Mouse (Mus musculus) left cerebral cortex, postnatal 14 days (tissue): ENCODE data around the gene Wars. TPM values are rescaled to one million over a fixed set of nuclear protein-coding genes. Genes with fewer than 3 reads are reported as not detected.

Source experiments
- DNase-seq, 2 experiments: peaks; one replicate each; pipeline ENCODE4 v3.0.0; 2021 to 2022; ENCODE audit warnings: low spot score in 2 of 2, mixed read lengths in 1 of 2
- intact Hi-C: fragments of 180-260 bp; cut with DNase I; formaldehyde crosslinking; loops from one replicate; pipeline ENCODE4 v1.15.1; 2025
- total RNA-seq, 2 experiments: library from RNA; stranded (reverse); gene quantifications; 2 replicates each; pipeline ENCODE4 v1.2.3; 2021

Wars gene
- total RNA-seq, 2 experiments from 2014 or later = 90.7 to 93.2 TPM

- DNase-seq = no peak
- intact Hi-C loops = no loop called here
These were observed 60.6 kb downstream of the Wars start for GRCm38 (mm10) chr12:108833408-108833807.

GRCm38 (mm10) chr12:108832851-108833250, 61.1 kb downstream of the Wars start:
- DNase-seq = no peak
- intact Hi-C loops = no loop called here

GRCm38 (mm10) chr12:108831966-108832643, 61.9 kb downstream of the Wars start:
- intact Hi-C loops = no loop called here
- no peak for DNase-seq

GRCm38 (mm10) chr12:108830358-108830757, 63.6 kb downstream of the Wars start:
- no peak for DNase-seq
- intact Hi-C loops = no loop called here

GRCm38 (mm10) chr12:108829636-108830035, 64.3 kb downstream of the Wars start:
- intact Hi-C loops = no loop called here
- no peak for DNase-seq

- intact Hi-C loops = no loop called here
- no peak for DNase-seq
These were observed 66.3 kb downstream of the Wars start for GRCm38 (mm10) chr12:108827641-108828040.

- intact Hi-C loops = no loop called here
- DNase-seq = no peak
These were observed 66.9 kb downstream of the Wars start for GRCm38 (mm10) chr12:108826958-108827535.

GRCm38 (mm10) chr12:108826282-108826957, 67.6 kb downstream of the Wars start:
- intact Hi-C loops = no loop called here
- DNase-seq = no peak

GRCm38 (mm10) chr12:108825561-108826224, 68.3 kb downstream of the Wars start:
- intact Hi-C loops = no loop called here
- DNase-seq = no peak

GRCm38 (mm10) chr12:108824225-108824874, 69.6 kb downstream of the Wars start:
- no peak for DNase-seq
- intact Hi-C loops = no loop called here

GRCm38 (mm10) chr12:108823036-108823435, 70.9 kb downstream of the Wars start:
- DNase-seq = no peak
- intact Hi-C loops = no loop called here

GRCm38 (mm10) chr12:108820461-108820860, 73.5 kb downstream of the Wars start:
- intact Hi-C loops = no loop called here
- DNase-seq = no peak

GRCm38 (mm10) chr12:108816569-108816968, 77.4 kb downstream of the Wars start:
- no peak for DNase-seq
- intact Hi-C loops = no loop called here

GRCm38 (mm10) chr12:108814470-108814869, 79.5 kb downstream of the Wars start:
- no peak for DNase-seq
- intact Hi-C loops = no loop called here

GRCm38 (mm10) chr12:108812463-108812862, 81.5 kb downstream of the Wars start:
- DNase-seq = no peak
- intact Hi-C loops = no loop called here

- intact Hi-C loops = no loop called here
- no peak for DNase-seq
These were observed 82.8 kb downstream of the Wars start for GRCm38 (mm10) chr12:108811133-108811532.

GRCm38 (mm10) chr12:108810309-108810708, 83.7 kb downstream of the Wars start:
- intact Hi-C loops = no loop called here
- DNase-seq = no peak
